Mouse (Mus musculus): ENCODE data around the gene Mtrex. TPM values are rescaled to one million over a fixed set of nuclear protein-coding genes. Genes with fewer than 3 reads are reported as not detected.

The Mtrex gene
- total and polyA plus RNA-seq, 2 experiments from 2014 or later, result 14.3 to 22.3 TPM

DNA sequence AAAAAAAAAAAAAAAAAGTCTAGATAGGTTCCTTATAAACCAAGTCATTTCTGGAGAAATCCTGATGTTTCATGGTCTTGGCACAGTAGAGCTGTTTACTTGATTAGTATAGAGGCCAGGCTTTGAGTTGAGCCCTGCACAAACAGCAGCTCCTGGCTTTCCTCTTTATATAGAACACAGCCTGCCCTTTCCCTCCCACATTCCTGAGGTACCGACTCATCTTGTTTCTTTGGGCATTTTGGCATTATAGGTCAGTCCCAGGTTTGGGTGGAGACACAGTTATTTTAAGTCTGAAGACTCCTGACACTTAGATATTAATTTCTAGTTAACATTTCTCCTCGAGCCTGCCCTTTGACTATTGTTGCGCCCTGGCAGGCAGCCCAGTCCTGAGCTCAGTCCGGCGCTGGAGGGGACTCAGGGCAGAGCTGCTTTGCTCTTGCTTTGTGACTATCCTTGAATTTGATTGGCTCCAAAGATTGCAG, 65.3 kb downstream of the Mtrex start:
- peak; percentile 80 for ATAC-seq (ENCODE audit: insufficient read depth, low read depth)
- Histone ChIP-seq H3K4me1 (ENCODE audit: control insufficient read depth, insufficient read depth) (0 out of 2 replicates have a peak, but pooled peaks cover 6% of the 10 kb centered on the region), H3K4me3 (ENCODE audit: low read depth, low read length) (no peak overlapping the region), H3K4me2 (ENCODE audit: low read depth, low read length) (peak overlapping the region; percentile 4; the same call in 1 of the 2 replicates), H3K36me3 (replicated peaks; ENCODE audit: control insufficient read depth, insufficient read depth, low read length) (peaks cover 67% of the 10 kb centered on the region), H3K27ac (ENCODE audit: low read depth) (peak overlapping the region; percentile 58), H3K27me3 (ENCODE audit: control insufficient read depth, insufficient read depth, low read length) (no peaks in the 10 kb centered on the region), H3K9me3 (replicated peaks; ENCODE audit: control insufficient read depth, low read length) (no peaks in the 10 kb centered on the region), H3K9ac (replicated peaks; ENCODE audit: low read depth, low read length) (no peak overlapping the region)
- DNase-seq (ENCODE audit: low spot score), result peak; percentile 67
- TF ChIP-seq CTCF (IDR thresholded peaks at IDR 0.05; ENCODE audit: low read depth) (no peak), EP300 (IDR thresholded peaks at IDR 0.05; ENCODE audit: low read depth) (no peak)
- 5% methylated on average over 5 of the region's 5 CpGs for WGBS

- no peak for ATAC-seq (ENCODE audit: insufficient read depth, low read depth)
- Histone ChIP-seq H3K36me3 (replicated peaks; ENCODE audit: control insufficient read depth, insufficient read depth, low read length) (peaks cover 65% of the 10 kb centered on the region), H3K4me1 (ENCODE audit: control insufficient read depth, insufficient read depth) (0 out of 2 replicates have a peak, but pooled peaks cover 6% of the 10 kb centered on the region), H3K4me2 (ENCODE audit: low read depth, low read length) (no peak overlapping the region), H3K9me3 (replicated peaks; ENCODE audit: control insufficient read depth, low read length) (no peaks in the 10 kb centered on the region), H3K27me3 (ENCODE audit: control insufficient read depth, insufficient read depth, low read length) (no peaks in the 10 kb centered on the region), H3K27ac (ENCODE audit: low read depth) (0 out of 2 replicates have a peak overlapping the region, but pooled peaks have one; percentile 58), H3K9ac (replicated peaks; ENCODE audit: low read depth, low read length) (no peak overlapping the region), H3K4me3 (ENCODE audit: low read depth, low read length) (no peak overlapping the region)
- WGBS, result 92% methylated on average over 9 of the region's 9 CpGs
- no peak for DNase-seq (ENCODE audit: low spot score)
- TF ChIP-seq CTCF (IDR thresholded peaks at IDR 0.05; ENCODE audit: low read depth), result no peak
- no peak for TF ChIP-seq EP300 (IDR thresholded peaks at IDR 0.05; ENCODE audit: low read depth)
These were observed 66.3 kb downstream of the Mtrex start for GRCm38 (mm10) chr13:112860911-112861310.

DNA sequence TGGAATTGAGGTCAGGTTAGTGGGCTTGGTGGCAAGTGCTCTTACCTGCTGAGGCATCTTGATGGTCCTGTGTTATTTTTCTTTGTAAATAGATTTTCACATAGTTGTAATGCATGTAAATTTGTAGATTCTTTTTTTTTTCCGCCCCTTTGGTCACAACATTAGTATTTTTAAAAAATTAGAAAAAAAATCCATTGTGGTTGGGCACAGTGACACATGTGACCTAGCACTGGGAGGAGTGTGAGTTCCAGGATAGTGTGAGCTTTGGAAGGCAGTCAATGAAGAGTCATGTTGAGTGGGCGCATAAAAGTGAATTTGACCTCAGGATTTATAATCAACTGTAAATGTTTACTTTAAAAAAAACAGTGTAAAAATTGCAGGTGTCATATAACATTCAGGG, 66.8 kb downstream of the Mtrex start:
- Histone ChIP-seq H3K4me3 (ENCODE audit: low read depth, low read length) (no peak overlapping the region), H3K27ac (ENCODE audit: low read depth) (no peak overlapping the region), H3K27me3 (ENCODE audit: control insufficient read depth, insufficient read depth, low read length) (no peaks in the 10 kb centered on the region), H3K4me1 (ENCODE audit: control insufficient read depth, insufficient read depth) (0 out of 2 replicates have a peak, but pooled peaks cover 6% of the 10 kb centered on the region), H3K9ac (replicated peaks; ENCODE audit: low read depth, low read length) (no peak overlapping the region), H3K36me3 (replicated peaks; ENCODE audit: control insufficient read depth, insufficient read depth, low read length) (peaks cover 59% of the 10 kb centered on the region), H3K9me3 (replicated peaks; ENCODE audit: control insufficient read depth, low read length) (no peaks in the 10 kb centered on the region), H3K4me2 (ENCODE audit: low read depth, low read length) (no peak overlapping the region)
- ATAC-seq (ENCODE audit: insufficient read depth, low read depth), result no peak
- DNase-seq (ENCODE audit: low spot score), result no peak
- no peak for TF ChIP-seq CTCF (IDR thresholded peaks at IDR 0.05; ENCODE audit: low read depth)
- no peak for TF ChIP-seq EP300 (IDR thresholded peaks at IDR 0.05; ENCODE audit: low read depth)
- 93% methylated on average over 2 of the region's 2 CpGs for WGBS

- 0 out of 2 replicates have a peak, but pooled peaks cover 6% of the 10 kb centered on the region for H3K4me1 ChIP-seq (ENCODE audit: control insufficient read depth, insufficient read depth)
- no peak overlapping the region for H3K4me3 ChIP-seq (ENCODE audit: low read depth, low read length)
- WGBS, result 85% methylated on average over 21 of the region's 21 CpGs
- no peak overlapping the region for H3K27ac ChIP-seq (ENCODE audit: low read depth)
- no peak overlapping the region for H3K4me2 ChIP-seq (ENCODE audit: low read depth, low read length)
- no peak for ATAC-seq (ENCODE audit: insufficient read depth, low read depth)
- peaks cover 56% of the 10 kb centered on the region for H3K36me3 ChIP-seq (replicated peaks; ENCODE audit: control insufficient read depth, insufficient read depth, low read length)
- no peak for DNase-seq (ENCODE audit: low spot score)
- H3K27me3 ChIP-seq (ENCODE audit: control insufficient read depth, insufficient read depth, low read length), result no peaks in the 10 kb centered on the region
- no peak overlapping the region for H3K9ac ChIP-seq (replicated peaks; ENCODE audit: low read depth, low read length)
- TF ChIP-seq EP300 (IDR thresholded peaks at IDR 0.05; ENCODE audit: low read depth) (no peak), CTCF (IDR thresholded peaks at IDR 0.05; ENCODE audit: low read depth) (no peak)
- H3K9me3 ChIP-seq (replicated peaks; ENCODE audit: control insufficient read depth, low read length), result no peaks in the 10 kb centered on the region
These were observed 67.5 kb downstream of the Mtrex start for GRCm38 (mm10) chr13:112859574-112860134.

DNA sequence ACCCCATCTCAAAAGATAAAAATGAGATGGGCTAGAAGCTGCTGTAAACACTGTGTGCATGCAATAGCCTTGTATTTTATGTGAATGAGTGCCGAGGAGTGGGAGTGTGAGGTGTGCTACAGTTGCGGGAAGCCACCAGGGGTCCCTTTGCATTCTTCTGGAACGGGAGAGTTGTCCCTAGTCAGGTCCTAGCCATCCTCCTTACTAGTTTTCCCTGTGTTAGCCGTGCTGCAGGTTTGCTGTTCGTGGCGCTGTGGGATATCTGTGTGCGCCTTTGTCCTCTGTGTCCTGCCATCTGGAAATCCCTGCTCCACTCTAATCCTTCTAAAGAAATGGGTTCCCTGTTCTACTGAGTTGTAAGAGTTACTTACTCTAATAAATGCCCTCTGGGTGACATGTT, 69.3 kb downstream of the Mtrex start:
- ATAC-seq (ENCODE audit: insufficient read depth, low read depth) (no peak), DNase-seq (ENCODE audit: low spot score) (no peak)
- H3K27ac ChIP-seq (ENCODE audit: low read depth), result no peak overlapping the region
- 78% methylated on average over 7 of the region's 7 CpGs for WGBS
- TF ChIP-seq EP300 (IDR thresholded peaks at IDR 0.05; ENCODE audit: low read depth), result no peak
- TF ChIP-seq CTCF (IDR thresholded peaks at IDR 0.05; ENCODE audit: low read depth), result no peak
- no peak overlapping the region for H3K9ac ChIP-seq (replicated peaks; ENCODE audit: low read depth, low read length)
- H3K27me3 ChIP-seq (ENCODE audit: control insufficient read depth, insufficient read depth, low read length), result no peaks in the 10 kb centered on the region
- no peak overlapping the region for H3K4me3 ChIP-seq (ENCODE audit: low read depth, low read length)
- H3K4me2 ChIP-seq (ENCODE audit: low read depth, low read length), result no peak overlapping the region
- H3K36me3 ChIP-seq (replicated peaks; ENCODE audit: control insufficient read depth, insufficient read depth, low read length), result peaks cover 40% of the 10 kb centered on the region
- no peaks in the 10 kb centered on the region for H3K9me3 ChIP-seq (replicated peaks; ENCODE audit: control insufficient read depth, low read length)
- H3K4me1 ChIP-seq (ENCODE audit: control insufficient read depth, insufficient read depth), result 0 out of 2 replicates have a peak, but pooled peaks cover 6% of the 10 kb centered on the region

DNA sequence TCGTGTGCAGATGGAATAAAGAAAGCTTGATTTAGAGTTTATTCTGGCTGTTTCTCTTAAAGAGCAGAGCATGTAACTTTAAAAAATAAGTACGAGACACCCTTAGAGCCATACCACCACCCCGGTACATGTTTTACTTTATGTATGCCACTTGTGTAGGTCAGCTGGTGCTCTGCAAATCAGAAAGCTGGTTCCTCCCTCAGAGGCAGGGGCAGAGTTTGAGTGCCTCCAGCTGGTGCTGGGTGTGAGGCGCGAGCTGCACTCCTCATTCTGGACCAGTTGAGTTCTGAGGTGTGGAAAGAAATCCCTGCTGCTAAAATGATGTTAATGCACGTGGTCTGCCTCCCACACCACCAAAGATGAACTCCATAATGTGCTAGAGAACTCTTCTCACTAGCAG, 72.8 kb downstream of the Mtrex start:
- no peak overlapping the region for H3K27ac ChIP-seq (ENCODE audit: low read depth)
- H3K27me3 ChIP-seq (ENCODE audit: control insufficient read depth, insufficient read depth, low read length), result no peaks in the 10 kb centered on the region
- H3K4me2 ChIP-seq (ENCODE audit: low read depth, low read length), result no peak overlapping the region
- peaks cover 18% of the 10 kb centered on the region for H3K36me3 ChIP-seq (replicated peaks; ENCODE audit: control insufficient read depth, insufficient read depth, low read length)
- TF ChIP-seq EP300 (IDR thresholded peaks at IDR 0.05; ENCODE audit: low read depth) (no peak), CTCF (IDR thresholded peaks at IDR 0.05; ENCODE audit: low read depth) (peak; percentile 14)
- WGBS, result 75% methylated on average over 6 of the region's 6 CpGs
- ATAC-seq (ENCODE audit: insufficient read depth, low read depth) (no peak), DNase-seq (ENCODE audit: low spot score) (no peak)
- no peak overlapping the region for H3K9ac ChIP-seq (replicated peaks; ENCODE audit: low read depth, low read length)
- H3K4me3 ChIP-seq (ENCODE audit: low read depth, low read length), result no peak overlapping the region
- no peaks in the 10 kb centered on the region for H3K9me3 ChIP-seq (replicated peaks; ENCODE audit: control insufficient read depth, low read length)
- H3K4me1 ChIP-seq (ENCODE audit: control insufficient read depth, insufficient read depth), result no peaks in the 10 kb centered on the region
